Mouse (Mus musculus): Measurements from ENCODE around the gene Zfp511. TPM values are rescaled to one million over a fixed set of nuclear protein-coding genes. Genes with fewer than 3 reads are reported as not detected.
A peak's percentile ranks its signal among the peaks of the same experiment; 100 is the strongest.

The Zfp511 gene
- total RNA-seq, 1 experiment from 2014 or later: 26.2 TPM

- DNase-seq: no peak
These were observed 12.3 kb downstream of the Zfp511 start, which contains the start of gene Msx3 for GRCm38 (mm10) chr7:140048361-140049114. Msx3 (minus strand) TSS chr7:140049089.

GRCm38 (mm10) chr7:140049115-140049689 is 13.0 kb downstream of the Zfp511 start:
- DNase-seq: peak; percentile 36

GRCm38 (mm10) chr7:140054124-140054523 is 17.9 kb downstream of the Zfp511 start:
- DNase-seq: no peak

GRCm38 (mm10) chr7:140057413-140058407 is 21.5 kb downstream of the Zfp511 start:
- DNase-seq: peak; percentile 33

- DNase-seq: no peak
These were observed 22.3 kb downstream of the Zfp511 start for GRCm38 (mm10) chr7:140058528-140058927.

GRCm38 (mm10) chr7:140059601-140060000 is 23.4 kb downstream of the Zfp511 start:
- no peak for DNase-seq

- peak; percentile 41 for DNase-seq
These were observed 25.0 kb downstream of the Zfp511 start for GRCm38 (mm10) chr7:140060936-140061831.

- DNase-seq: no peak
These were observed 25.6 kb downstream of the Zfp511 start for GRCm38 (mm10) chr7:140061832-140062130.

- DNase-seq: no peak
These were observed 26.1 kb downstream of the Zfp511 start for GRCm38 (mm10) chr7:140062307-140062706.

- DNase-seq: peak; percentile 62
These were observed 26.9 kb downstream of the Zfp511 start for GRCm38 (mm10) chr7:140063092-140063491.

GRCm38 (mm10) chr7:140067397-140067796 is 31.2 kb downstream of the Zfp511 start:
- DNase-seq: no peak

GRCm38 (mm10) chr7:140070042-140070711 is 34.0 kb downstream of the Zfp511 start:
- no peak for DNase-seq

- no peak for DNase-seq
These were observed 41.5 kb downstream of the Zfp511 start for GRCm38 (mm10) chr7:140077698-140078097.

GRCm38 (mm10) chr7:140078711-140079110 is 42.5 kb downstream of the Zfp511 start:
- DNase-seq: peak; percentile 76

- DNase-seq: peak; percentile 83
These were observed 44.4 kb downstream of the Zfp511 start for GRCm38 (mm10) chr7:140080503-140081156.

GRCm38 (mm10) chr7:140081408-140082241 is 45.4 kb downstream of the Zfp511 start:
- DNase-seq: no peak

GRCm38 (mm10) chr7:140082242-140082678 is 46.1 kb downstream of the Zfp511 start, which contains the start of gene Caly:
Caly (minus strand) TSS chr7:140082548.
- DNase-seq: peak; percentile 38

Data from adrenal gland, postnatal 25 days (tissue).